Mouse (Mus musculus): ENCODE data around the gene Gfer. TPM values are rescaled to one million over a fixed set of nuclear protein-coding genes. Genes with fewer than 3 reads are reported as not detected.
A peak's percentile ranks its signal among the peaks of the same experiment; 100 is the strongest.

Gfer gene
- 10 to 100 TPM in 7 of 26 experiments, 1 to 10 TPM in 18, under 1 TPM in 1; 0.97 to 14.5 (median 5.4) TPM for total RNA-seq (2018; cell fraction: chromatin; rRNA removed)
- total RNA-seq (2018; cell fraction: cytosol; rRNA removed): 10 to 100 TPM; 10.6 to 30.4 (median 22.3) TPM
- total RNA-seq (2018; cell fraction: nucleus; rRNA removed): 10 to 100 TPM in 12 of 26 experiments, 1 to 10 TPM in 14; 2.8 to 25.4 (median 9.4) TPM
- polyA plus RNA-seq (2018): 16.2 to 28.0 TPM (median 20.3 TPM) in 3 replicates

DNA sequence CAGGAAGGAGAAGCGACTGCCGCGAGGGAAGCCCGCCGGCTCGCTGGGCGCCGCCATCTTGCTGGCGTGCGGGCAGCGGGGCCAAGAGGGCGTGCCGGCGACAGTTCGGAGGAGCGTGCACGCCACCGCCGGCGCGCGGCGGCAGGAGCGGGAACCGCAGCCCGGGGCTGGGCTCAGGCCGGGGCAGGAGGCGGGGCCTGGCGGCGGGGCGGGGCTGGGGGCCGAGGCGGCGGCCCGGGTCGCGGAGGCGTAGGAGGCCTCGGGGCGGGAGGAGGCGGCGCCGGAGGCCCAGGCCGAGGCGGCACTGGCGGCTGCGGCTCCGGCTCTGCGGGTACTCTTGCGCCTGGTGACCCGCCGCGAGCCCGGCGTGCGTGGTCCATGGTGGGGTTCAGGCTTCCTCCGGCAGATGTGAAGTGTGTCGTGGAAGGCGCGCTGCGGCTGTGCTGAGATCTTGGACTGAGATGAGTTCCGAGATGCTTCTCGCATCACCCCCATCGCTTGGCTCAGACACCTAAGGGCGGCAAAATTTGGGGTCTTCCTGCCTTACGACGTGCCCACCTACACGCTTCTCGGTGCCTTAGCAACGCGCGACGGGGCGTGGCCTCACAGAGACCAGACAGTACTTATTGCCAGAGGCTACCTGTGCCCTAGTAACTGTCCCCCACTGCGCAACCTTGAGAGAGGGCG, at the start of gene Gfer, which contains the start of gene Noxo1:
Gfer (minus strand) TSS at position 146 of the 687 bp plus-strand sequence.
Noxo1 (plus strand) TSS at position 224 of the 687 bp plus-strand sequence.
- Histone ChIP-seq H3K27ac (no peak within 1 kb of the TSS), H3K79me2 (ENCODE audit: inconsistent target) (no peaks in the 10 kb centered on the region), H3K4me3 (ENCODE audit: inconsistent target) (peak within 1 kb of the TSS; percentile 67), H3K36me3 (ENCODE audit: inconsistent target) (peaks cover 11% of the 10 kb centered on the region; the same call in 1 of the 2 replicates)
- WGBS (ENCODE audit: missing documents): under 1% methylated on average over 59 of the region's 76 CpGs

DNA sequence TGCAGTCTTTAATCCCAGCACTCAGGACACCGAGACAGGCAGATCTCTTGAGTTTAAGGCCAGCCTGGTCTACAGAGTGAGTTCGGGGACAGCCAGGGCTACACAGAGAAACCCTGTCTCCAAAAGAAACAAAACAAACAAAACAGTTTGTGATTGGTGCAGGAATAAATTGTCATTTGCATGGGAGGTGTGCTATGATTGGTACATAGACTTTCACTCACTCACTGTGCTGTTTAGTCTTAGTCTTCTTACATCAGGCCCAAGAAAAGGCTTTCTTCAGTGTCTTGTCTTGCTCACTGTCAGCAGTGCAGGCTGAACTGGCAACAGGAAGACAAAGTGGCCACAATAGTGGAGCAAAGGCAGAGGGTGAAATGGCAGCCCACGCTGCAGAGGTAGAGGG, 48.4 kb upstream of the Gfer start:
- Histone ChIP-seq H3K36me3 (ENCODE audit: inconsistent target) (peaks cover 19% of the 10 kb centered on the region), H3K4me3 (ENCODE audit: inconsistent target) (no peak overlapping the region), H3K27ac (no peak overlapping the region), H3K79me2 (ENCODE audit: inconsistent target) (peaks cover 10% of the 10 kb centered on the region; the same call in 1 of the 2 replicates)
- 83% methylated on average over 3 of the region's 3 CpGs for WGBS (ENCODE audit: missing documents)

GRCm38 (mm10) chr17:24743896-24744295, 47.9 kb upstream of the Gfer start:
- WGBS (ENCODE audit: missing documents): 79% methylated on average over 5 of the region's 5 CpGs
- Histone ChIP-seq H3K36me3 (ENCODE audit: inconsistent target) (peaks cover 24% of the 10 kb centered on the region), H3K27ac (no peak overlapping the region), H3K79me2 (ENCODE audit: inconsistent target) (peaks cover 14% of the 10 kb centered on the region), H3K4me3 (ENCODE audit: inconsistent target) (no peak overlapping the region)

- Histone ChIP-seq H3K27ac (no peak overlapping the region), H3K4me3 (ENCODE audit: inconsistent target) (no peak overlapping the region), H3K79me2 (ENCODE audit: inconsistent target) (peaks cover 30% of the 10 kb centered on the region), H3K36me3 (ENCODE audit: inconsistent target) (peaks cover 24% of the 10 kb centered on the region)
- WGBS (ENCODE audit: missing documents): 28% methylated on average over 8 of the region's 8 CpGs
These were observed 46.4 kb upstream of the Gfer start for GRCm38 (mm10) chr17:24742307-24742706.

GRCm38 (mm10) chr17:24739926-24740325, 44.0 kb upstream of the Gfer start:
- 92% methylated on average over 8 of the region's 8 CpGs for WGBS (ENCODE audit: missing documents)
- Histone ChIP-seq H3K27ac (no peak overlapping the region), H3K4me3 (ENCODE audit: inconsistent target) (no peak overlapping the region), H3K36me3 (ENCODE audit: inconsistent target) (peaks cover 24% of the 10 kb centered on the region), H3K79me2 (ENCODE audit: inconsistent target) (peaks cover 38% of the 10 kb centered on the region)

GRCm38 (mm10) chr17:24738238-24738637, 42.3 kb upstream of the Gfer start:
- 82% methylated on average over 4 of the region's 4 CpGs for WGBS (ENCODE audit: missing documents)
- peak overlapping the region; percentile 96; the same call in 1 of the 2 replicates for H3K4me3 ChIP-seq (ENCODE audit: inconsistent target)
- H3K79me2 ChIP-seq (ENCODE audit: inconsistent target): peaks cover 38% of the 10 kb centered on the region
- peak overlapping the region; percentile 75 for H3K27ac ChIP-seq
- H3K36me3 ChIP-seq (ENCODE audit: inconsistent target): peaks cover 24% of the 10 kb centered on the region

DNA sequence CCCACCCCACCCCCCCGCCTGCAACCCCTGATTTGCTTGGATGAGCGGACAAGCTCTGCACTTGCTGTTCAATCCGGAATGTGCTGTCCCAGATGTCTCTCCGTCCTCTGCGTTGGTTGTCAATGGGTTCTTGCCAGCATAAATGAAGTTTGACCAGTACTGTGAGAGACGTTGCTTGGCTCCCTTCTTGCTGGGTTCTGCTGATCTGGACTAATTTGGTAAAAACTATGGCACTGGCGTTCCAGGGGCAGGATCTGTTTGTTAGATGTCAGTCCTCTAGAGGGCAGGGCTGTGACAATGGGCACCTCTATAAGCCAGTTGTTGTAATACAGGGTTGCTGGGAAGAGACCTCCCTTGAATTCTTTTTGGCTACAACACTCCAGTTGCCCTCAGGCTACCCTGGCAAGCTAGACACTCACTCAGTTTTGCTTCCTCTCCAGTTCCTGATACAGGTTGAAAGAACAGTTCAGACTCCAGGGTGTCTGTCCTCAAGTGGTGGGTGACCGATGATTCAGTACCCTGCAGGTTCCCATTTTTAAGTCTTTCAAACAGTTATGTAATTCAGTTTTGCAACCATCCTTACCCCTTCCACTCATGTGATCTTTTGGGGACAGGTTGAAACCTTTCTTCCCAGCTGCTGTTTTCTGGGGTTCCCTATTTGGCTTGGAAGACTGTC, 41.3 kb upstream of the Gfer start:
- peaks cover 38% of the 10 kb centered on the region for H3K79me2 ChIP-seq (ENCODE audit: inconsistent target)
- H3K27ac ChIP-seq: peak overlapping the region; percentile 75
- H3K4me3 ChIP-seq (ENCODE audit: inconsistent target): peak overlapping the region; percentile 96
- peaks cover 24% of the 10 kb centered on the region for H3K36me3 ChIP-seq (ENCODE audit: inconsistent target)
- WGBS (ENCODE audit: missing documents): 13% methylated on average over 8 of the region's 8 CpGs

GRCm38 (mm10) chr17:24736330-24737051, 40.5 kb upstream of the Gfer start, which contains the start of gene Msrb1:
Gene Msrb1 (plus strand): TSS chr17:24736642.
- H3K79me2 ChIP-seq (ENCODE audit: inconsistent target): peaks cover 38% of the 10 kb centered on the region
- peak within 1 kb of the TSS; percentile 75 for H3K27ac ChIP-seq
- 2% methylated on average over 29 of the region's 29 CpGs for WGBS (ENCODE audit: missing documents)
- peaks cover 23% of the 10 kb centered on the region for H3K36me3 ChIP-seq (ENCODE audit: inconsistent target)
- H3K4me3 ChIP-seq (ENCODE audit: inconsistent target): peak within 1 kb of the TSS; percentile 96

DNA sequence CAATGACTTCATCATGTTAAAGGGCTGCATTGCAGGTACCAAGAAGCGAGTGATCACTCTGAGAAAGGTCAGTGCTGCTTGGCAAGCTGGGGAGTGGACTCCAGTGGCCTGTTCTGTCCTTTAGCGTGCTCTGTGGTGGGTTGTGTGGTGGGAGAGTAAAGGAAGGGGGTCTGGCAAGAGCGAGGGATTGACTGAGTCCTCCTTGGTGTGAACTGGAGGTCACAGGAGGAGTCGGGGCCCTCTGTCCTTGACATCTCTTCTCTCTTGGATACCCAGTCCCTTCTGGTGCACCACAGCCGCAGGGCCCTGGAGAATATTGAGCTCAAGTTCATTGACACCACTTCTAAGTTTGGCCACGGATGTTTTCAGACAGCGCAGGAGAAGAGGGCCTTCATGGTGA, 39.5 kb upstream of the Gfer start:
- Histone ChIP-seq H3K36me3 (ENCODE audit: inconsistent target) (peaks cover 14% of the 10 kb centered on the region), H3K79me2 (ENCODE audit: inconsistent target) (peaks cover 38% of the 10 kb centered on the region), H3K27ac (peak overlapping the region; percentile 31), H3K4me3 (ENCODE audit: inconsistent target) (no peak overlapping the region)
- WGBS (ENCODE audit: missing documents): 86% methylated on average over 6 of the region's 7 CpGs

DNA sequence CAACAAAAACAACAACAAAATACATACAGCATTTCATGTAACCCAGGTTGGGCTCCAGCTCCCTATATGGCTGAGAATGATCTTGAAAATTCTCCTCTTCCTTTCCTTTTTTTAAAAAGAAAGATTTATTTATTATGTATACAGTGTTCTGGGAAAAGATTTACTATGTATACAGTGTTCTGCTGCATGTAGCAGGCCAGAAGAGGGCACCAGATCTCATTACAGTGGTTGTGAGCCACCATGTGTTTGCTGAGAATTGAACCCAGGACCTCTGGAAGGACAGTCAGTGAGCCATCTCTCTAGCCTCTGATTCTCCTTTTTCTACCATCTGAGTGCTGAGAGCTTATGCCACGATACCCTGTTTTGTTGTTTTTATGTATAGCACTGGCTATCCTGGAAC, 38.6 kb upstream of the Gfer start:
- peaks cover 6% of the 10 kb centered on the region; the same call in 1 of the 2 replicates for H3K36me3 ChIP-seq (ENCODE audit: inconsistent target)
- no peak overlapping the region for H3K27ac ChIP-seq
- H3K79me2 ChIP-seq (ENCODE audit: inconsistent target): peaks cover 30% of the 10 kb centered on the region
- no peak overlapping the region for H3K4me3 ChIP-seq (ENCODE audit: inconsistent target)
- WGBS (ENCODE audit: missing documents): 100% methylated on average over 1 of the region's 1 CpGs

DNA sequence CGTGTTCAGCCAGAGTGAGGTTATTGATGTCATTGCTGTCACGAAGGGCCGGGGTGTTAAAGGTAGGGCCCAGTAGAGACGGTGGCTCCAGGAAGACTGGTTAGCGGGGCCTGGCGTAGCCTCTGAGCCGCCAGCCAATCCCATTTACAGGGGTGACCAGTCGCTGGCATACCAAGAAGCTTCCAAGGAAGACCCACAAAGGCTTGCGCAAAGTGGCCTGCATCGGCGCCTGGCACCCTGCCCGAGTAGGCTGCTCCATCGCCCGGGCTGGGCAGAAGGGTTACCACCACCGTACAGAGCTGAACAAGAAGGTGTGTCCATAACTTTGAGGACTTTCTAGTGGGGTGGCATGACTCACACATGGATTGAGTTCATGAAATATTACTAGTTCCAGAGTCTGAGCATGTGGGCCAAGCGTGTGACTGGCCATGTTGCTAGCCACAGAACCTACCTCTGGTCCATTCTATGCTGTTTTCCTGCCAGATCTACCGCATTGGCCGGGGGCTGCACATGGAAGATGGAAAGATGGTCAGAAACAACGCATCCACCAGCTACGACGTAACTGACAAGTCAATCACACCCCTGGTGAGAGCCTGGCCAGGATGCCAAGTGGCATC, 37.6 kb upstream of the Gfer start:
- WGBS (ENCODE audit: missing documents): 83% methylated on average over 21 of the region's 21 CpGs
- Histone ChIP-seq H3K4me3 (ENCODE audit: inconsistent target) (no peak overlapping the region), H3K27ac (no peak overlapping the region), H3K36me3 (ENCODE audit: inconsistent target) (no peaks in the 10 kb centered on the region), H3K79me2 (ENCODE audit: inconsistent target) (peaks cover 21% of the 10 kb centered on the region)

DNA sequence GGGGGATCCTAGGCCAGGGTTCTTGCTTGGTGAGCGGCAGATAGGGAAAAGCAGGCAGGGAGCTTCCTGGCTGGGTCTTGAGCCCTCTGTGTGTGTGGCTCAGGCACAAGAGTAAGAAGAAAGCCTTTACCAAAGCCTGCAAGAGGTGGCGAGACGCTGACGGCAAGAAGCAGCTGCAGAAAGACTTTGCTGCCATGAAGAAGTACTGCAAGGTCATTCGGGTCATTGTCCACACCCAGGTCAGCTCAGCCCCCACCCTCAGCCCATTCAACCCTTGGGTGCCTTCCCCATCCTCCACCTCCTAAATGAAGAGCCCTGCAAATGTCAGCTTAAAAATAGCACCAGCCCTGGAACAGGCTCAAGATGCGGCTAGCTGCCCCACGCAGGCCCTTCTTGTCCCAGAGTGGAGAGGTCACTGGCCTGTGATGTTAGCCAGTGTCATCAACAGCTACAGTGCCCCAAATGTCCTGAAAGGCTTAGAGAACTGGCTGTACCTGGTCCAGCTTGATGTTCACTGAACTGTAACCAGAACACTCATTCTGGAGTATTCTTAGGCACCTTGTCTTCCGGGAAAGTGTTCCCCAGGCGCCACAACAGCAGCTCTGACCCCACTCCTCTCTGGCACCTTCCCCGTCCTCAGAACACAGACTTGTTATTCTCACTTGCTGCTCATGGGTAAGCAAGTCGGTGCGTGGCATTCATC, 36.4 kb upstream of the Gfer start:
- peaks cover 9% of the 10 kb centered on the region; the same call in 1 of the 2 replicates for H3K79me2 ChIP-seq (ENCODE audit: inconsistent target)
- H3K4me3 ChIP-seq (ENCODE audit: inconsistent target): no peak overlapping the region
- no peaks in the 10 kb centered on the region for H3K36me3 ChIP-seq (ENCODE audit: inconsistent target)
- no peak overlapping the region for H3K27ac ChIP-seq
- WGBS (ENCODE audit: missing documents): 93% methylated on average over 12 of the region's 12 CpGs

DNA sequence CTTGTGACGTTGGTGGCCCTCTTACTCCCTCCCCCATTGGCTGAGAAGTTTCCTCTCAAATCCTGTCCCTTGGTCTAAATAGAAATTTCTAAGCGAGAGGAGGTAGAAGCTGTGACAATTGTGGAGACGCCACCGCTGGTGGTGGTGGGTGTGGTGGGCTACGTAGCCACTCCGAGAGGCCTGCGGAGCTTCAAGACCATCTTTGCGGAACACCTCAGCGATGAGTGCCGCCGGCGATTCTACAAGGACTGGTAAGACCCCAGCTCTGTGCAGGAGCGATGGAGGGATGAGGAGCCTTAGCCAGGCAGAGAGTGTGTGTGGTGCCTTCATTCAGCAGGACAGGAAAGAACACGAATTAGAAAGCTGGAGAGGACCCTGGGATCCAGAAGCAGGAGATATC, 34.8 kb upstream of the Gfer start:
- Histone ChIP-seq H3K79me2 (ENCODE audit: inconsistent target) (no peaks in the 10 kb centered on the region), H3K4me3 (ENCODE audit: inconsistent target) (no peak overlapping the region), H3K36me3 (ENCODE audit: inconsistent target) (no peaks in the 10 kb centered on the region), H3K27ac (no peak overlapping the region)
- 88% methylated on average over 14 of the region's 14 CpGs for WGBS (ENCODE audit: missing documents)

Data from macrophage (primary cell).